Mouse (Mus musculus): ENCODE results near the gene Tmem208. TPM values are rescaled to one million over a fixed set of nuclear protein-coding genes. Genes with fewer than 3 reads are reported as not detected.
A peak's percentile ranks its signal among the peaks of the same experiment; 100 is the strongest.

Tmem208 gene
- total RNA-seq, 2 experiments from 2014 or later: 47.4 to 47.9 TPM

- no peak for DNase-seq (ENCODE audit: extremely low spot score in 1 of 2, low spot score in 2 of 2)
- intact Hi-C loops (cut with DNase I): loop anchor here (10.0 kb wide), 1 partner anchor 641 kb away; no protein-coding TSS in a partner anchor
Measured at GRCm38 (mm10) chr8:105295895-105296573, 30.1 kb upstream of the Tmem208 start, which contains the start of gene Exoc3l. TSS of gene Exoc3l (minus strand) at chr8:105296101.

GRCm38 (mm10) chr8:105297511-105298192 is 28.5 kb upstream of the Tmem208 start, which contains the start of gene E2f4:
TSS of gene E2f4 (plus strand) at chr8:105297663.
- DNase-seq (ENCODE audit: extremely low spot score in 1 of 2, low spot score in 2 of 2): peak; percentile 87 to 96
- intact Hi-C loops (cut with DNase I): loop anchor here (10.0 kb wide), 1 partner anchor 643 kb away; no protein-coding TSS in a partner anchor

- intact Hi-C loops (cut with DNase I): loop anchor here (10.0 kb wide), 1 partner anchor 644 kb away; no protein-coding TSS in a partner anchor
- no peak for DNase-seq (ENCODE audit: extremely low spot score in 1 of 2, low spot score in 2 of 2)
Measured at GRCm38 (mm10) chr8:105298351-105299252, 27.6 kb upstream of the Tmem208 start.

- intact Hi-C loops (cut with DNase I): loop anchor here (10.0 kb wide), 1 partner anchor 645 kb away; no protein-coding TSS in a partner anchor
- DNase-seq (ENCODE audit: extremely low spot score in 1 of 2, low spot score in 2 of 2): no peak
Measured at GRCm38 (mm10) chr8:105299962-105300361, 26.2 kb upstream of the Tmem208 start.

GRCm38 (mm10) chr8:105303396-105303795 is 22.8 kb upstream of the Tmem208 start:
- intact Hi-C loops (cut with DNase I): no loop called here
- DNase-seq (ENCODE audit: extremely low spot score in 1 of 2, low spot score in 2 of 2): no peak

- DNase-seq (ENCODE audit: extremely low spot score in 1 of 2, low spot score in 2 of 2): no peak
- intact Hi-C loops (cut with DNase I): no loop called here
Measured at GRCm38 (mm10) chr8:105303874-105304273, 22.3 kb upstream of the Tmem208 start.

- DNase-seq (ENCODE audit: extremely low spot score in 1 of 2, low spot score in 2 of 2): peak in 1 of 2 experiments; percentile 37
- intact Hi-C loops (cut with DNase I): no loop called here
Measured at GRCm38 (mm10) chr8:105304325-105305210, 21.6 kb upstream of the Tmem208 start.

- DNase-seq (ENCODE audit: extremely low spot score in 1 of 2, low spot score in 2 of 2): peak in 1 of 2 experiments; percentile 81
- intact Hi-C loops (cut with DNase I): no loop called here
Measured at GRCm38 (mm10) chr8:105305211-105306145, 20.7 kb upstream of the Tmem208 start, which contains the start of gene Elmo3. TSS of gene Elmo3 (plus strand) at chr8:105305601.

- DNase-seq (ENCODE audit: extremely low spot score in 1 of 2, low spot score in 2 of 2): peak in 1 of 2 experiments; percentile 20
- intact Hi-C loops (cut with DNase I): no loop called here
Measured at GRCm38 (mm10) chr8:105306146-105306691, 19.9 kb upstream of the Tmem208 start.

- DNase-seq (ENCODE audit: extremely low spot score in 1 of 2, low spot score in 2 of 2): no peak
- intact Hi-C loops (cut with DNase I): no loop called here
Measured at GRCm38 (mm10) chr8:105307670-105308069, 18.5 kb upstream of the Tmem208 start.

GRCm38 (mm10) chr8:105308428-105308827 is 17.7 kb upstream of the Tmem208 start:
- no peak for DNase-seq (ENCODE audit: extremely low spot score in 1 of 2, low spot score in 2 of 2)
- intact Hi-C loops (cut with DNase I): no loop called here

- intact Hi-C loops (cut with DNase I): no loop called here
- no peak for DNase-seq (ENCODE audit: extremely low spot score in 1 of 2, low spot score in 2 of 2)
Measured at GRCm38 (mm10) chr8:105309142-105309847, 16.9 kb upstream of the Tmem208 start.

- no peak for DNase-seq (ENCODE audit: extremely low spot score in 1 of 2, low spot score in 2 of 2)
- intact Hi-C loops (cut with DNase I): no loop called here
Measured at GRCm38 (mm10) chr8:105310118-105310517, 16.0 kb upstream of the Tmem208 start.

GRCm38 (mm10) chr8:105311718-105312117 is 14.4 kb upstream of the Tmem208 start:
- DNase-seq (ENCODE audit: extremely low spot score in 1 of 2, low spot score in 2 of 2): no peak
- intact Hi-C loops (cut with DNase I): no loop called here

GRCm38 (mm10) chr8:105312891-105313481 is 13.2 kb upstream of the Tmem208 start:
- DNase-seq (ENCODE audit: extremely low spot score in 1 of 2, low spot score in 2 of 2): no peak

More at GRCm38 (mm10) chr8:105312891-105313481, 13.2 kb upstream of the Tmem208 start:
- intact Hi-C loops (cut with DNase I): no loop called here

Measured in left cerebral cortex, postnatal 10 days (tissue).